Mouse (Mus musculus): ENCODE results near the gene Fam135a. TPM values are rescaled to one million over a fixed set of nuclear protein-coding genes. Genes with fewer than 3 reads are reported as not detected.

The Fam135a gene
- total RNA-seq (2014; rRNA removed) (20.1 and 23.0 TPM in 2 replicates), polyA plus RNA-seq (2012; rRNA removed) (5.4 and 6.7 TPM in 2 replicates)

GRCm38 (mm10) chr1:24099926-24100869, at the start of gene Fam135a:
Fam135a (minus strand) TSS chr1:24100341.
- 1% methylated on average over 83 of the region's 88 CpGs for WGBS
- peaks cover 21% of the 10 kb centered on the region; the same call in 1 of the 2 replicates for H3K4me1 ChIP-seq (ENCODE audit: control insufficient read depth, insufficient read depth, low read length)
- peak within 1 kb of the TSS; percentile 98 for H3K4me3 ChIP-seq (ENCODE audit: insufficient read depth, low read depth, low read length)
- H3K27ac ChIP-seq (replicated peaks; ENCODE audit: insufficient read depth, low read depth, low read length): peak within 1 kb of the TSS; percentile 84
- H3K9ac ChIP-seq (ENCODE audit: low read depth, low read length): peak within 1 kb of the TSS; percentile 97
- H3K79me2 ChIP-seq (ENCODE audit: control insufficient read depth, insufficient read depth, low read length): peaks cover 14% of the 10 kb centered on the region
- DNase-seq (ENCODE audit: extremely low read depth, low read depth, low spot score): peak; percentile 77
- no peaks in the 10 kb centered on the region for H3K36me3 ChIP-seq (ENCODE audit: control insufficient read depth, insufficient read depth, low read length)
- H3K27me3 ChIP-seq (ENCODE audit: control insufficient read depth, insufficient read depth, low read length): no peaks in the 10 kb centered on the region
- no peak for TF ChIP-seq CTCF (IDR thresholded peaks at IDR 0.05; ENCODE audit: low read depth, low read length)
- TF ChIP-seq POLR2A (IDR thresholded peaks at IDR 0.05; ENCODE audit: extremely low read depth, insufficient read depth, low read length): peak; percentile 73

- no peaks in the 10 kb centered on the region for H3K79me2 ChIP-seq (ENCODE audit: control insufficient read depth, insufficient read depth, low read length)
- H3K9ac ChIP-seq (ENCODE audit: low read depth, low read length): no peak overlapping the region
- TF ChIP-seq CTCF (IDR thresholded peaks at IDR 0.05; ENCODE audit: low read depth, low read length) (no peak), POLR2A (IDR thresholded peaks at IDR 0.05; ENCODE audit: extremely low read depth, insufficient read depth, low read length) (no peak)
- no peak overlapping the region for H3K4me3 ChIP-seq (ENCODE audit: insufficient read depth, low read depth, low read length)
- H3K27me3 ChIP-seq (ENCODE audit: control insufficient read depth, insufficient read depth, low read length): no peaks in the 10 kb centered on the region
- no peak for DNase-seq (ENCODE audit: extremely low read depth, low read depth, low spot score)
- H3K36me3 ChIP-seq (ENCODE audit: control insufficient read depth, insufficient read depth, low read length): no peaks in the 10 kb centered on the region
- 86% methylated on average over 8 of the region's 8 CpGs for WGBS
- no peak overlapping the region for H3K27ac ChIP-seq (replicated peaks; ENCODE audit: insufficient read depth, low read depth, low read length)
- no peaks in the 10 kb centered on the region for H3K4me1 ChIP-seq (ENCODE audit: control insufficient read depth, insufficient read depth, low read length)
These were observed 43.4 kb upstream of the Fam135a start for GRCm38 (mm10) chr1:24143504-24143903.

GRCm38 (mm10) chr1:24140555-24140954, 40.4 kb upstream of the Fam135a start:
- no peak overlapping the region for H3K9ac ChIP-seq (ENCODE audit: low read depth, low read length)
- H3K4me3 ChIP-seq (ENCODE audit: insufficient read depth, low read depth, low read length): no peak overlapping the region
- no peaks in the 10 kb centered on the region for H3K4me1 ChIP-seq (ENCODE audit: control insufficient read depth, insufficient read depth, low read length)
- no peaks in the 10 kb centered on the region for H3K27me3 ChIP-seq (ENCODE audit: control insufficient read depth, insufficient read depth, low read length)
- no peaks in the 10 kb centered on the region for H3K36me3 ChIP-seq (ENCODE audit: control insufficient read depth, insufficient read depth, low read length)
- no peak overlapping the region for H3K27ac ChIP-seq (replicated peaks; ENCODE audit: insufficient read depth, low read depth, low read length)
- no peak for TF ChIP-seq POLR2A (IDR thresholded peaks at IDR 0.05; ENCODE audit: extremely low read depth, insufficient read depth, low read length)
- no peak for TF ChIP-seq CTCF (IDR thresholded peaks at IDR 0.05; ENCODE audit: low read depth, low read length)
- no peaks in the 10 kb centered on the region for H3K79me2 ChIP-seq (ENCODE audit: control insufficient read depth, insufficient read depth, low read length)
- DNase-seq (ENCODE audit: extremely low read depth, low read depth, low spot score): no peak
- 66% methylated on average over 6 of the region's 6 CpGs for WGBS

DNA sequence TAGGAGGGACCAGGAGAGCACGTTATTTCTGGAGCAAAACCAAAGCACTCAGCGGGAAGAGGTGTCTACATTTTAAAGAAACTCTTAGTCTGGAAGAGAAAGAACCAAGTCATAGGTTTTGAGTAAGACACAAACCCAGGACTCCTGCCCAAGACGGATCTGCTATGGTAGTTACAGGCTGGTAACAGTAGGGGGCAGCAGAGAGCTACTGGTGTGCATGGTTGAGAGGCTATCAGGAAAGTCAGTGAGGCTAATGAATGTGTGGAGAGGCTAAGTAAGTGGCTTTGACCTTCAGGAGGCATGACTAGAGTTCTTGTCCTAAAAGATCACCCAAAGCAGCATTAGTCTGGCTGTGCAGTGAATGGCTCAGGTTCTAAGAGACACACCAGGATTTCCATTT, 37.0 kb upstream of the Fam135a start:
- Histone ChIP-seq H3K27ac (replicated peaks; ENCODE audit: insufficient read depth, low read depth, low read length) (no peak overlapping the region), H3K36me3 (ENCODE audit: control insufficient read depth, insufficient read depth, low read length) (no peaks in the 10 kb centered on the region), H3K27me3 (ENCODE audit: control insufficient read depth, insufficient read depth, low read length) (no peaks in the 10 kb centered on the region), H3K9ac (ENCODE audit: low read depth, low read length) (no peak overlapping the region), H3K79me2 (ENCODE audit: control insufficient read depth, insufficient read depth, low read length) (no peaks in the 10 kb centered on the region), H3K4me3 (ENCODE audit: insufficient read depth, low read depth, low read length) (no peak overlapping the region), H3K4me1 (ENCODE audit: control insufficient read depth, insufficient read depth, low read length) (no peaks in the 10 kb centered on the region)
- peak; percentile 45 for DNase-seq (ENCODE audit: extremely low read depth, low read depth, low spot score)
- 3% methylated on average over 3 of the region's 3 CpGs for WGBS
- TF ChIP-seq POLR2A (IDR thresholded peaks at IDR 0.05; ENCODE audit: extremely low read depth, insufficient read depth, low read length) (no peak), CTCF (IDR thresholded peaks at IDR 0.05; ENCODE audit: low read depth, low read length) (peak; percentile 73)

- Histone ChIP-seq H3K27me3 (ENCODE audit: control insufficient read depth, insufficient read depth, low read length) (no peaks in the 10 kb centered on the region), H3K4me3 (ENCODE audit: insufficient read depth, low read depth, low read length) (no peak overlapping the region), H3K27ac (replicated peaks; ENCODE audit: insufficient read depth, low read depth, low read length) (no peak overlapping the region), H3K9ac (ENCODE audit: low read depth, low read length) (no peak overlapping the region), H3K79me2 (ENCODE audit: control insufficient read depth, insufficient read depth, low read length) (no peaks in the 10 kb centered on the region), H3K36me3 (ENCODE audit: control insufficient read depth, insufficient read depth, low read length) (no peaks in the 10 kb centered on the region), H3K4me1 (ENCODE audit: control insufficient read depth, insufficient read depth, low read length) (no peaks in the 10 kb centered on the region)
- TF ChIP-seq CTCF (IDR thresholded peaks at IDR 0.05; ENCODE audit: low read depth, low read length) (peak; percentile 65), POLR2A (IDR thresholded peaks at IDR 0.05; ENCODE audit: extremely low read depth, insufficient read depth, low read length) (no peak)
- 0% methylated on average over 1 of the region's 1 CpGs for WGBS
- DNase-seq (ENCODE audit: extremely low read depth, low read depth, low spot score): peak; percentile 36
These were observed 34.7 kb upstream of the Fam135a start for GRCm38 (mm10) chr1:24134792-24135191.

GRCm38 (mm10) chr1:24133853-24134252, 33.7 kb upstream of the Fam135a start:
- no peaks in the 10 kb centered on the region for H3K4me1 ChIP-seq (ENCODE audit: control insufficient read depth, insufficient read depth, low read length)
- TF ChIP-seq CTCF (IDR thresholded peaks at IDR 0.05; ENCODE audit: low read depth, low read length): no peak
- no peak for TF ChIP-seq POLR2A (IDR thresholded peaks at IDR 0.05; ENCODE audit: extremely low read depth, insufficient read depth, low read length)
- no peaks in the 10 kb centered on the region for H3K27me3 ChIP-seq (ENCODE audit: control insufficient read depth, insufficient read depth, low read length)
- WGBS: 59% methylated on average over 19 of the region's 19 CpGs
- H3K36me3 ChIP-seq (ENCODE audit: control insufficient read depth, insufficient read depth, low read length): no peaks in the 10 kb centered on the region
- no peak overlapping the region for H3K27ac ChIP-seq (replicated peaks; ENCODE audit: insufficient read depth, low read depth, low read length)
- no peak overlapping the region for H3K4me3 ChIP-seq (ENCODE audit: insufficient read depth, low read depth, low read length)
- no peak for DNase-seq (ENCODE audit: extremely low read depth, low read depth, low spot score)
- H3K9ac ChIP-seq (ENCODE audit: low read depth, low read length): no peak overlapping the region
- H3K79me2 ChIP-seq (ENCODE audit: control insufficient read depth, insufficient read depth, low read length): no peaks in the 10 kb centered on the region
